Mouse (Mus musculus): ENCODE results near the gene Rdx. TPM values are rescaled to one million over a fixed set of nuclear protein-coding genes. Genes with fewer than 3 reads are reported as not detected.

The Rdx gene
- polyA plus RNA-seq, 1 experiment from 2014 or later: 71.5 TPM

DNA sequence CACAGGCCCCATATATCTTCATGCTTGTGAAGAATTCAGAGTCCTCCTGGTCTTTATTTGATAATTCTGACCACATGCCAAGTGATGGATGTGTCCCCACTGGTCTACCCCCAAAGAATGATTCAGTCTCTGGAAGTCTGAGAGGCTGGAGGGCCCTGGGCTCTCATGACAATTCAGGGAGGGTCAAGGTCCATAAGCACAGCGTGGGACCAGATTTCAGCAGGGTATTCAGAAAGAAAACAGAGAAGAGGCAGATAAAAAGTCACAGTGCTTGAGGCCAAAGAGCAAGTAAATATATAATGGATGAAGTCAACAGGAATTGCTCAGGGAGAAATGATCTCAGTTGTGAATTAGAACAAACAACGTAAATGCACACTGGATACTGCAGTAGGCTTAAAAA, 15.5 kb upstream of the Rdx start:
- H3K27ac ChIP-seq (ENCODE audit: low read depth): peak overlapping the region; percentile 73
- 56% methylated on average over 2 of the region's 2 CpGs for WGBS (ENCODE audit: insufficient replicate concordance)
- H3K4me1 ChIP-seq (ENCODE audit: insufficient read depth): peaks cover 4% of the 10 kb centered on the region; the same call in 1 of the 2 replicates
- H3K27me3 ChIP-seq (ENCODE audit: insufficient read depth, low read length): no peaks in the 10 kb centered on the region
- H3K4me3 ChIP-seq (ENCODE audit: low read depth, low read length): no peak overlapping the region
- no peak overlapping the region for H3K9ac ChIP-seq (replicated peaks)
- no peaks in the 10 kb centered on the region for H3K36me3 ChIP-seq (replicated peaks; ENCODE audit: insufficient read depth, low read length)
- H3K9me3 ChIP-seq (ENCODE audit: low read length): no peaks in the 10 kb centered on the region
- TF ChIP-seq CTCF (IDR thresholded peaks at IDR 0.05; ENCODE audit: low read depth) (no peak), EP300 (IDR thresholded peaks at IDR 0.05; ENCODE audit: low read depth) (no peak; the same call in 1 of the 2 replicates)
- ATAC-seq: peak; percentile 88
- DNase-seq: peak; percentile 26
- H3K4me2 ChIP-seq (ENCODE audit: low read depth, low read length): no peak overlapping the region

DNA sequence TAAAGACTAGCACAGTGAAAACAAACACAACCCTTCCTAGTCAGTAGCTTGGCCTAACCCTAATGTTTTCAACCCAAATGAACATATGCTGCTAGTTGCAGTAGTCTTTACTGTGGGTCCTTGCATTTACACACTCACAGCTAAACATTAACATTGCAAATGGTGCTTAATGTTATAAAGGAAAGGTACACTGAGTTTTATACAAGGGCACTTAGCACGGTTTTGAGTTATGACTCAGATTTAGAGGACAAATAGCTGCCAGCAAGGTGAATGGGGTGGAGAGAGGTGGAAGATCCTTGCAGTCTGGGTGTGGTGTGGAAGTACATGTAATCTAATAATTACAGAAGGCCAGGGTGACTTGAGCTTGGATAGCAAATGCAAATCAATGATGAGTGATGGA, 9.5 kb upstream of the Rdx start:
- WGBS (ENCODE audit: insufficient replicate concordance): 84% methylated on average over 1 of the region's 1 CpGs
- DNase-seq: no peak
- H3K4me2 ChIP-seq (ENCODE audit: low read depth, low read length): no peak overlapping the region

DNA sequence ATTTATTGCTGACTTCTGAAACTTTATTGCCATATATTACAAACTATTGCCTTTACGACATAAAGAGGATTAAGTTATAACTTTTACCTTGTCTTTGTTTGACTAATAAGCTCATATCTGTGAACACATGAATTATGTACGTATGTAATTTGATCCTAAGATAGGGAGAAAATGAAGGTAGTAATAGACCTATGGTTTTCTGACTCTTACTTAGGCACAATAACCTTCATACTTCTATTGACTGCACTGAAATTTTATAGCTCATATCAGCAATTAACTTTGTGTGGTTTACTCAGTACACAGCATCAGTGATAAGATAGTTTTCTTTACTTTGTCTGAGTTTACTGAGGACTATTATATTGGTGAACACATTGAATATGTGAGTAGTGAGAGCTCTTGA, 5.3 kb upstream of the Rdx start:
- H3K36me3 ChIP-seq (replicated peaks; ENCODE audit: insufficient read depth, low read length): no peaks in the 10 kb centered on the region
- no peak overlapping the region for H3K27ac ChIP-seq (ENCODE audit: low read depth)
- no peak overlapping the region for H3K4me3 ChIP-seq (ENCODE audit: low read depth, low read length)
- no peak overlapping the region for H3K4me2 ChIP-seq (ENCODE audit: low read depth, low read length)
- no peak overlapping the region for H3K9ac ChIP-seq (replicated peaks)
- TF ChIP-seq CTCF (IDR thresholded peaks at IDR 0.05; ENCODE audit: low read depth) (no peak), EP300 (IDR thresholded peaks at IDR 0.05; ENCODE audit: low read depth) (no peak)
- no peaks in the 10 kb centered on the region for H3K9me3 ChIP-seq (ENCODE audit: low read length)
- no peaks in the 10 kb centered on the region for H3K27me3 ChIP-seq (ENCODE audit: insufficient read depth, low read length)
- WGBS (ENCODE audit: insufficient replicate concordance): 74% methylated on average over 2 of the region's 2 CpGs
- DNase-seq (no peak), ATAC-seq (no peak)
- H3K4me1 ChIP-seq (ENCODE audit: insufficient read depth): 0 out of 2 replicates have a peak, but pooled peaks cover 3% of the 10 kb centered on the region

More for the DNA sequence above, 9.5 kb upstream of the Rdx start:
- Histone ChIP-seq H3K36me3 (replicated peaks; ENCODE audit: insufficient read depth, low read length) (no peaks in the 10 kb centered on the region), H3K9me3 (ENCODE audit: low read length) (no peaks in the 10 kb centered on the region), H3K9ac (replicated peaks) (no peak overlapping the region), H3K27ac (ENCODE audit: low read depth) (no peak overlapping the region), H3K4me3 (ENCODE audit: low read depth, low read length) (no peak overlapping the region), H3K4me1 (ENCODE audit: insufficient read depth) (no peaks in the 10 kb centered on the region), H3K27me3 (ENCODE audit: insufficient read depth, low read length) (no peaks in the 10 kb centered on the region)
- TF ChIP-seq EP300 (IDR thresholded peaks at IDR 0.05; ENCODE audit: low read depth) (no peak), CTCF (IDR thresholded peaks at IDR 0.05; ENCODE audit: low read depth) (no peak)
- no peak for ATAC-seq

DNA sequence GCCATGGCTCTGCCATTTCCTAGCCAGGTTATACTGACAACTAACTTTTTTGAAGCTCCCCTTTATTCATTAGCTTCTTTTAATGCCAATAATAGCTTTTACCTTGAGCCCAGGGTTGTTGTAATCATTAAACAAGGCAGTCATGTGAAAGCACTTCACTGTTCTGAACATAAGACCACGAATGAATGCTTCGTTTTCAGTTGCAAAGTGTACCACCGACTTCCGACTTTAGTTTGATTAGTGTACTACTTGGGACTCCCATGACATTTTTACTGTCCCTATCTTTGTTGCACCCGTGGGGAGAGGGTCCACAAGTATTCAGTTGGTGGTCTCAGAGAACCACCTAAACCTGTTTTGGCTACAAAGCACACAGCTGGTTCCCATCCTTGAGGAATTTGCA, 287 bp upstream of the Rdx start:
- Histone ChIP-seq H3K36me3 (replicated peaks; ENCODE audit: insufficient read depth, low read length) (no peaks in the 10 kb centered on the region), H3K9me3 (ENCODE audit: low read length) (no peaks in the 10 kb centered on the region), H3K4me2 (ENCODE audit: low read depth, low read length) (peak overlapping the region; percentile 80), H3K4me3 (ENCODE audit: low read depth, low read length) (no peak overlapping the region), H3K27ac (ENCODE audit: low read depth) (peak overlapping the region; percentile 98), H3K27me3 (ENCODE audit: insufficient read depth, low read length) (no peaks in the 10 kb centered on the region), H3K4me1 (ENCODE audit: insufficient read depth) (peaks cover 21% of the 10 kb centered on the region), H3K9ac (replicated peaks) (0 out of 2 replicates have a peak overlapping the region, but pooled peaks have one; percentile 99)
- 35% methylated on average over 5 of the region's 5 CpGs for whole genome bisulfite sequencing (ENCODE audit: insufficient replicate concordance)
- DNase-seq (no peak), ATAC-seq (no peak)
- TF ChIP-seq CTCF (IDR thresholded peaks at IDR 0.05; ENCODE audit: low read depth): no peak

DNA sequence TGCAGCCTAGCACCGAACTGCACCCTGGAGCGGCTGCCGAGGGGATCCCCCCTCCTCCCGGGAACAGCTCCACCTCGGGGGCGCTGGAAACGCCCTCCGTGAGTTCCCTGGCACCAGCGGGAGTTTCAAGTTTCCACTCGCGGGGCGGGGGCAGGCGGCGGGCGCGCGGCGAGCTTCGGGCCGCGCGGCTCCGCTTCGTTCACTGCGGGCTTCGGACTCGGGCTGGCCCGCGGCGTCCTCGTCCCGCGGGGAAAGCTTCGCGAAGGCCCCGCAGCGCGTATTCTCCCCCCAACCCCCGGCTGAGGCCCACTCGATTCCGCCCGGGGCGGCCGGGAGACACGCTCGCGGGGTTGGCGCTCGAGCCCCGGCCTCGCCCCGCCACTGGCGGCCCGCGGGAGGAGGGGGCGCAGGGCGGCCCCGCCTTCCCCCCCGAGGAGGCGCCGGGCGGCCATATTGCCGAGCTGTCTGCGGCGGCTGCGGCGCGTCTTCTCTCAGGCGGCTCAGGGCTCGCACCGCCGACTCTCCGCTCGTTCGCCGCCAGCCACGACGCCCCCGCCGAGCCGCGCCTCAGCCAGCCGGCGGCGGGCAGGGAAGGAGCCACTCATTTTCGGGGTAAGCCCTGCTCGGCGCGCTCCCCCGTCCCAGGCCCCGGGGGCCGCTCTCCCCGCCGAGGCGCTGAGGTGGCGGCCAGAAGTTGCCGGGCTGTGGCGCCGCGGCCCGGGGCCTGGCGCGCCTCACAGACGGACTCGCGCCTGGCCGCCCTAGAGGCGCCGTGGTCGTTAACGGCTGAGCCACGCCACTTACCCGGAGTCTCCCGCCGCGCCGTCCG, 1.1 kb downstream of the Rdx start:
- peak; percentile 89 for ATAC-seq
- WGBS (ENCODE audit: insufficient replicate concordance): under 1% methylated on average over 90 of the region's 118 CpGs
- peak overlapping the region; percentile 99 for H3K9ac ChIP-seq (replicated peaks)
- no peaks in the 10 kb centered on the region for H3K36me3 ChIP-seq (replicated peaks; ENCODE audit: insufficient read depth, low read length)
- peak overlapping the region; percentile 80 for H3K4me2 ChIP-seq (ENCODE audit: low read depth, low read length)
- H3K4me1 ChIP-seq (ENCODE audit: insufficient read depth): peaks cover 24% of the 10 kb centered on the region
- H3K27ac ChIP-seq (ENCODE audit: low read depth): peak overlapping the region; percentile 98
- TF ChIP-seq CTCF (IDR thresholded peaks at IDR 0.05; ENCODE audit: low read depth) (no peak), EP300 (IDR thresholded peaks at IDR 0.05; ENCODE audit: low read depth) (no peak)
- peak; percentile 84 for DNase-seq
- H3K4me3 ChIP-seq (ENCODE audit: low read depth, low read length): peak overlapping the region; percentile 92
- no peaks in the 10 kb centered on the region for H3K9me3 ChIP-seq (ENCODE audit: low read length)
- no peaks in the 10 kb centered on the region for H3K27me3 ChIP-seq (ENCODE audit: insufficient read depth, low read length)

DNA sequence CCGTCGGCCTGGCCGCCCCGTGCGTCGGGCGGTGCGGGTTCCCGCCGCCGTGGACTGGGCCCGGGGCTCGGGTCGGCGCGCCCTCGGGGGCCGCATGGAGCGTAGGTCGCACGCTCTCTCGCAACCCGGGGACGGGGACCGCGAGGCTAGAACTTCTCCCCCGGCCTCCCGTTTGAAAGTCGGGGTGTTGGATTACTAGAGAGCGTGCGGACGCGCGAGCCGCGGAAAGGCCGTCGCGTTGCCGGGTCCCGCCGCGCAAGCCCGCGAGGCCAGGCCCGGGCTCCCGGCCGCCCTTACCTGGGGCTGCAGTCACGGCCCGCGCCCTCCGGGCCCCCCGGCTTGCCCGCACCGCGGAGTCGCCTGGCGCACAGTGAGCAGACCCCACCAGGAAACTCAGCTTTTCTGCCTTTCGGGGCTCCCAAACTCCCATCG, 1.7 kb downstream of the Rdx start:
- Histone ChIP-seq H3K27ac (ENCODE audit: low read depth) (peak overlapping the region; percentile 98), H3K9ac (replicated peaks) (peak overlapping the region; percentile 99), H3K36me3 (replicated peaks; ENCODE audit: insufficient read depth, low read length) (no peaks in the 10 kb centered on the region), H3K9me3 (ENCODE audit: low read length) (no peaks in the 10 kb centered on the region), H3K4me2 (ENCODE audit: low read depth, low read length) (peak overlapping the region; percentile 80), H3K4me1 (ENCODE audit: insufficient read depth) (peaks cover 23% of the 10 kb centered on the region), H3K27me3 (ENCODE audit: insufficient read depth, low read length) (no peaks in the 10 kb centered on the region), H3K4me3 (ENCODE audit: low read depth, low read length) (peak overlapping the region; percentile 92)
- peak; percentile 64 for DNase-seq
- WGBS (ENCODE audit: insufficient replicate concordance): 2% methylated on average over 51 of the region's 60 CpGs
- ATAC-seq: peak; percentile 56
- TF ChIP-seq EP300 (IDR thresholded peaks at IDR 0.05; ENCODE audit: low read depth) (no peak), CTCF (IDR thresholded peaks at IDR 0.05; ENCODE audit: low read depth) (no peak)

Data from liver, postnatal 0 days (tissue).